9 mouse cellular contexts compared by ENCODE assay signal in the genomic region with DNA sequence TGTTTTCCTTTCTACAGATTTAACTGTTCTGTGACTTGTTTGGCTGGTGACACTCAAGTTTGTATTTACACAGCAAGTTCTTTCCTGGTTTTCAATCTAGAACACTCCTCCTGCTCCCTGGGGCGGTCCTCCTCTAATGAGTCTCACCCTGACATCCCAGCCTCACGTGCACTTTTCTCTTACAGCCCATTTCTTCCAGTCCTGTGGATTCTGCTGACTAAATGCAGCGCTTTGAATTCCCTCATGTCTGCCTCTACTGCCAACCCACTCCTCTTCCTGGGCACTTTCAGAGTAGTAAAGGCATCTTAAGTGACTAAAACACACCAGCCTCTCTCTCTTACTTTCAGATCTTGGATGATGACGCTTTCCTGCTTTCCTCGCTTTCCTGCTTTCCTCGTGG. TPM values are rescaled to one million over a fixed set of nuclear protein-coding genes. Genes with fewer than 3 reads are reported as not detected.
DNase-seq lines count a peak whose midpoint lies in the region; ATAC-seq and TF ChIP-seq lines count a peak whose summit lies in the region.
"Had no signal": no experiment of that assay in that cellular context is flagged by ENCODE, and none has a peak within 500 bp of the region (broad histone marks: within the 10 kb centered on the region; RNA-seq: fewer than 3 reads in every experiment).

No protein-coding gene starts in this region.

- no peak for TF ChIP-seq EP300 in ES-Bruce4 (IDR thresholded peaks at IDR 0.05; ENCODE audit: insufficient read depth, low read depth, low read length)

- no peaks in the 10 kb centered on the region for H3K36me3 ChIP-seq in ES-Bruce4 (ENCODE audit: control insufficient read depth, insufficient read depth, low read length, poor library complexity, severe bottlenecking)
- no peaks in the 10 kb centered on the region for H3K36me3 ChIP-seq in heart, embryonic 16.5 days (ENCODE audit: control insufficient read depth, insufficient read depth)
- H3K36me3 ChIP-seq in limb, embryonic 12.5 days = no peaks in the 10 kb centered on the region
- no peaks in the 10 kb centered on the region for H3K36me3 ChIP-seq in neural tube, embryonic 14.5 days (ENCODE audit: control insufficient read depth, insufficient read depth, low read length)

- H3K27ac ChIP-seq in cerebellum, adult 2 months (ENCODE audit: insufficient read depth, low read length) = no peak overlapping the region
- H3K27ac ChIP-seq in ES-Bruce4 (ENCODE audit: insufficient read depth, low read length) = no peak overlapping the region
- H3K27ac ChIP-seq in heart, embryonic 16.5 days (ENCODE audit: low read length) = peak overlapping the region; percentile 88
- H3K27ac ChIP-seq in limb, embryonic 12.5 days = peak overlapping the region; percentile 87; the same call in 1 of the 2 replicates
- H3K27ac ChIP-seq in neural tube, embryonic 14.5 days (ENCODE audit: low read depth, low read length) = no peak overlapping the region

- H3K9ac ChIP-seq in ES-Bruce4 (ENCODE audit: low read depth, poor library complexity, severe bottlenecking) = peak overlapping the region; percentile 80
- H3K9ac ChIP-seq in heart, embryonic 16.5 days (ENCODE audit: low read length) = peak overlapping the region; percentile 74
- H3K9ac ChIP-seq in limb, embryonic 12.5 days (replicated peaks) = peak overlapping the region; percentile 74
- peak overlapping the region; percentile 59 for H3K9ac ChIP-seq in neural tube, embryonic 14.5 days (replicated peaks; ENCODE audit: low read depth, low read length)

- H3K27me3 ChIP-seq in cerebellum, adult 2 months (ENCODE audit: control insufficient read depth, insufficient read depth, low read length) = no peaks in the 10 kb centered on the region
- H3K27me3 ChIP-seq in ES-Bruce4 (ENCODE audit: control insufficient read depth, insufficient read depth, low read length, poor library complexity, severe bottlenecking) = no peaks in the 10 kb centered on the region
- H3K27me3 ChIP-seq in heart, embryonic 16.5 days (ENCODE audit: control insufficient read depth, insufficient read depth, low read length) = no peaks in the 10 kb centered on the region
- 0 out of 2 replicates have a peak, but pooled peaks cover 7% of the 10 kb centered on the region for H3K27me3 ChIP-seq in limb, embryonic 12.5 days
- no peaks in the 10 kb centered on the region for H3K27me3 ChIP-seq in neural tube, embryonic 14.5 days (ENCODE audit: control insufficient read depth, insufficient read depth, low read length)
- H3K27me3 ChIP-seq: Patski had no signal

- no peaks in the 10 kb centered on the region for H3K9me3 ChIP-seq in ES-Bruce4 (replicated peaks; ENCODE audit: control insufficient read depth, insufficient read depth, low read length, poor library complexity, severe bottlenecking)
- no peaks in the 10 kb centered on the region for H3K9me3 ChIP-seq in heart, embryonic 16.5 days (replicated peaks; ENCODE audit: control insufficient read depth, low read length)
- H3K9me3 ChIP-seq in limb, embryonic 12.5 days = no peaks in the 10 kb centered on the region
- H3K9me3 ChIP-seq in neural tube, embryonic 14.5 days (ENCODE audit: control insufficient read depth, low read length) = no peaks in the 10 kb centered on the region

- no peak for TF ChIP-seq CTCF in cerebellum, adult 2 months (IDR thresholded peaks at IDR 0.05; ENCODE audit: borderline replicate concordance, insufficient read depth, low read depth, low read length)
- no peak for TF ChIP-seq CTCF in ES-Bruce4 (IDR thresholded peaks at IDR 0.05; ENCODE audit: low read depth, low read length)

- 8% methylated on average over 6 of the region's 6 CpGs for WGBS in cerebellum, adult 2 months
- WGBS in heart, embryonic 16.5 days = 8% methylated on average over 6 of the region's 6 CpGs
- 9% methylated on average over 6 of the region's 6 CpGs for WGBS in limb, embryonic 12.5 days
- 8% methylated on average over 6 of the region's 6 CpGs for WGBS in neural tube, embryonic 14.5 days

- H3K4me3 ChIP-seq in cerebellum, adult 2 months (replicated peaks; ENCODE audit: insufficient read depth, low read depth, low read length) = peak overlapping the region; percentile 98
- H3K4me3 ChIP-seq in ES-Bruce4 (ENCODE audit: low read depth, low read length) = peak overlapping the region; percentile 84
- peak overlapping the region; percentile 73 for H3K4me3 ChIP-seq in heart, embryonic 16.5 days (ENCODE audit: low read length)
- peak overlapping the region; percentile 57 for H3K4me3 ChIP-seq in limb, embryonic 12.5 days (replicated peaks)
- H3K4me3 ChIP-seq in neural tube, embryonic 14.5 days (ENCODE audit: low read depth, low read length) = peak overlapping the region; percentile 58

- TF ChIP-seq POLR2A in cerebellum, adult 2 months (IDR thresholded peaks at IDR 0.05; ENCODE audit: borderline replicate concordance, insufficient read depth, low read length) = no peak
- TF ChIP-seq POLR2A in ES-Bruce4 (IDR thresholded peaks at IDR 0.05; ENCODE audit: insufficient read depth, low read length) = no peak

- H3K4me2 ChIP-seq in heart, embryonic 16.5 days (ENCODE audit: low read depth, low read length) = peak overlapping the region; percentile 90
- H3K4me2 ChIP-seq in limb, embryonic 12.5 days = peak overlapping the region; percentile 69
- peak overlapping the region; percentile 82 for H3K4me2 ChIP-seq in neural tube, embryonic 14.5 days (ENCODE audit: low read depth, low read length)

- peak in 1 of 2 experiments; percentile 17 for DNase-seq in cerebellum, adult 2 months
- no peak for DNase-seq in cerebellum, postnatal 36 days
- no peak for DNase-seq in cerebellum, postnatal 10 days
- DNase-seq in left cerebral cortex, adult 8-10 months (ENCODE audit: low spot score in 2 of 2) = no peak

- no peak for ATAC-seq in heart, embryonic 16.5 days (replicated peaks; ENCODE audit: extremely low read depth, insufficient read depth, low FRiP score)
- no peak for ATAC-seq in limb, embryonic 12.5 days (ENCODE audit: insufficient number of reproducible peaks, insufficient read depth, low FRiP score, low TSS enrichment, low read depth)
- ATAC-seq in neural tube, embryonic 14.5 days (ENCODE audit: low read depth) = no peak; the same call in 1 of the 2 replicates

- H3K4me1 ChIP-seq in cerebellum, adult 2 months (ENCODE audit: control insufficient read depth, insufficient read depth, low read length) = no peaks in the 10 kb centered on the region
- H3K4me1 ChIP-seq in ES-Bruce4 (ENCODE audit: control insufficient read depth, insufficient read depth, low read length) = peaks cover 2% of the 10 kb centered on the region
- H3K4me1 ChIP-seq in heart, embryonic 16.5 days (ENCODE audit: control insufficient read depth, insufficient read depth, low read length) = peaks cover 11% of the 10 kb centered on the region
- peaks cover 7% of the 10 kb centered on the region; the same call in 1 of the 2 replicates for H3K4me1 ChIP-seq in limb, embryonic 12.5 days (replicated peaks)
- H3K4me1 ChIP-seq in neural tube, embryonic 14.5 days (ENCODE audit: control insufficient read depth, insufficient read depth, low read length) = peaks cover 4% of the 10 kb centered on the region; the same call in 1 of the 2 replicates

RNA-seq across cellular contexts. Expression of a gene that starts 0.9 kb away (rescaled TPM):
- polyA plus RNA-seq in cerebellum, adult 2 months (2012; rRNA removed) = 25.7 and 26.5 TPM in 2 replicates
- polyA plus RNA-seq in ES-Bruce4 (2011; ENCODE audit: insufficient read depth, insufficient read length, low read depth, missing spikeins) = 13.4 and 14.8 TPM in 2 replicates
- polyA plus RNA-seq in heart, embryonic 16.5 days (2015; fragmentation: Nextera tagmentation; extraction: Ambion mirVana) = 25.3 and 26.9 TPM in 2 replicates
- polyA plus RNA-seq in limb, embryonic 12.5 days (2016; fragmentation: Nextera tagmentation; extraction: Ambion mirVana) = 23.8 and 23.9 TPM in 2 replicates
- polyA plus RNA-seq in neural tube, embryonic 14.5 days (2014; fragmentation: Nextera tagmentation; extraction: Ambion mirVana) = 14.9 and 15.1 TPM in 2 replicates
- total RNA-seq in left cerebral cortex, adult 8-10 months (2022) = 10 to 100 TPM; 14.6 to 15.7 (median 15.0) TPM

RNA-seq across cellular contexts. Expression of a gene that starts 19.3 kb away (rescaled TPM):
- polyA plus RNA-seq in cerebellum, adult 2 months (2012; rRNA removed) = 17.6 and 20.8 TPM in 2 replicates
- polyA plus RNA-seq in ES-Bruce4 (2011; ENCODE audit: insufficient read depth, insufficient read length, low read depth, missing spikeins) = 0.70 and 1.0 TPM in 2 replicates
- 22.4 and 26.4 TPM in 2 replicates for polyA plus RNA-seq in heart, embryonic 16.5 days (2015; fragmentation: Nextera tagmentation; extraction: Ambion mirVana)
- polyA plus RNA-seq in limb, embryonic 12.5 days (2016; fragmentation: Nextera tagmentation; extraction: Ambion mirVana) = 1.9 and 2.1 TPM in 2 replicates
- 0.50 and 0.52 TPM in 2 replicates for polyA plus RNA-seq in neural tube, embryonic 14.5 days (2014; fragmentation: Nextera tagmentation; extraction: Ambion mirVana)
- 10 to 100 TPM in 1 of 4 experiments, 1 to 10 TPM in 3; 3.7 to 13.0 (median 7.2) TPM for total RNA-seq in left cerebral cortex, adult 8-10 months (2022)

Comparison
In these comparisons a context has a peak if more than half of its experiments do, and no peak if none do; other contexts are left out.
1. H3K27ac ChIP-seq: peak in heart, embryonic 16.5 days (single experiment) and limb, embryonic 12.5 days (single experiment); none in cerebellum, adult 2 months (single experiment), ES-Bruce4 (single experiment) and neural tube, embryonic 14.5 days (single experiment).
2. Peak in every context shown above with its lines, with median percentiles within 50 percentile points of each other: H3K4me3 ChIP-seq, H3K9ac ChIP-seq and H3K4me2 ChIP-seq.